Mouse (Mus musculus) heart, postnatal 14 days (tissue): ENCODE data around the gene Wipf2. TPM values are rescaled to one million over a fixed set of nuclear protein-coding genes. Genes with fewer than 3 reads are reported as not detected.
"Not testable (repeated sequence)": the region's sequence is repeated elsewhere in the genome, so short reads cannot be mapped to it uniquely, and the experiment has no call there.

Source experiments
- DNase-seq, 2 experiments: peaks; one replicate each; pipeline ENCODE4 v3.0.0; 2021 to 2022
- intact Hi-C: fragments of 180-260 bp; cut with DNase I; formaldehyde crosslinking; loops from one replicate; pipeline ENCODE4 v1.15.1; 2025
- long read RNA-seq, 2 experiments: library from polyadenylated mRNA; stranded (forward); transcript quantifications; one replicate each; pipeline ENCODE4 v2.0.0; 2021
- total RNA-seq, 2 experiments: library from RNA; stranded (reverse); gene quantifications; 2 replicates each; pipeline ENCODE4 v1.2.3; 2021

The Wipf2 gene
- 10 to 100 TPM in 1 of 2 experiments, 1 to 10 TPM in 1; 8.2 to 10.6 TPM for total RNA-seq
- long read RNA-seq, experiment 1, partial matches to known transcripts, result 1 of 2 reads
- long read RNA-seq, experiment 1, other reads (novel, unspliced or antisense), result 1 of 2 reads
- long read RNA-seq, experiment 2, partial matches to known transcripts, result 0 of 3 reads
- long read RNA-seq, experiment 2, other reads (novel, unspliced or antisense), result 3 of 3 reads

DNA sequence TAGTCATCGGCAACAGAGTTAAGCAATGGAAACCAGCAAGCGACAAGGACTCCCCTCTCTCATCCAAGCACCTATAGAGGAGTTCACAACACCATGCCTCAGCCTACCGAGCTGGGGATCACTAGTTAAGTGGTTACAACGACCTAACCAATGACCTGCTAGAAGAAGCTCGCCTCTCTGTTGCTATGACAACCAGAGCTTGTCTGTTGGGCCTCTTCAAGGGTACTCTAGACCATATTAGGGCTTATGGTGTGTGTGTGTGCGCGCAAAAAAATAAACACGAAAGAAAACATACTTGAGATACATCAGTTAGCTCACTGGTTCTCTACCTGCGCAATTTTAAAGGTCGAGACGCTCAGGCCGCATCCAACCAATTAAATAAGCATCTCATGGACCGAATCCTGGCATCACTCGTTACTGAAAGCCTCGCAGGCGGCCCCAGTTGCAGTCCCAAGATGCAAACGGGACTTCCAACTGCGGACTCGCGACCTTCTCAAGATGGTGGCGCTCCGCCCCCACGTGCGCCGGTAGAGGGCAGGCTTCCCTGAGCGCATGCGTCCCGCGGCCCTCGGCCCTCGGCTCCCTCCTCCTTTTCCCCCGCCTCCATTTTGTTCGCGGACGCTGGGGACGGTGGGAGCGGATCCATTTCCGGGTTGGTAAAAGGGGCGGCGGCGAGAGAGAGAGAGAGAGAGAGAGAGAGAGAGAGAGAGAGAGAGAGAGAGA is at the start of gene Wipf2:
TSS of gene Wipf2 (plus strand) at position 611 of the 723 bp plus-strand sequence.
- intact Hi-C loops, result loop anchor here (5.0 kb wide), 1 partner anchor 104 kb away; no protein-coding TSS in a partner anchor
- peak; percentile 96 to 97 for DNase-seq

- no peak for DNase-seq
- intact Hi-C loops, result no loop called here
These were observed 46.7 kb upstream of the Wipf2 start for GRCm38 (mm10) chr11:98816706-98817239.

- DNase-seq, result no peak
- intact Hi-C loops, result no loop called here
These were observed 42.5 kb upstream of the Wipf2 start for GRCm38 (mm10) chr11:98820968-98821367.

DNA sequence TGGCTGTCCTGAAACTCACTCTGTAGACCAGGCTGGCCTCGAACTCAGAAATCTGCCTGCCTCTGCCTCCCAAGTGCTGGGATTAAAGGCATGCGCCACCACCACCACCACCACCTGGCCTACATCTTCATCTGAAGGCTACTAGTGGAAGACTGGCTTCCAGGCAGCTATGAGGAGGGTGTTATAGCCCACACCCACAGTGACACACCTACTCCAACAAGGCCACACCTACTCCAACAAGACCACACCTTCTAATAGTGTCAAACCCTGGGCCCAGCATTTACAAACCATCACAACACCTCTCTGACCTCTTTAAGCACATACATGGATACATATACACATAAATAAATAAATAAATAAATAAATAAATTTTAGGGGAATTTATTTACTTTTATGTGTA is 37.4 kb upstream of the Wipf2 start:
- intact Hi-C loops, DNase-seq: not testable (repeated sequence)

- DNase-seq, result no peak
- intact Hi-C loops, result loop anchor here (2.0 kb wide), 2 partner anchors 39 to 127 kb away; partner anchors contain the start of gene Csf3
These were observed 35.6 kb upstream of the Wipf2 start for GRCm38 (mm10) chr11:98827877-98828276.

DNA sequence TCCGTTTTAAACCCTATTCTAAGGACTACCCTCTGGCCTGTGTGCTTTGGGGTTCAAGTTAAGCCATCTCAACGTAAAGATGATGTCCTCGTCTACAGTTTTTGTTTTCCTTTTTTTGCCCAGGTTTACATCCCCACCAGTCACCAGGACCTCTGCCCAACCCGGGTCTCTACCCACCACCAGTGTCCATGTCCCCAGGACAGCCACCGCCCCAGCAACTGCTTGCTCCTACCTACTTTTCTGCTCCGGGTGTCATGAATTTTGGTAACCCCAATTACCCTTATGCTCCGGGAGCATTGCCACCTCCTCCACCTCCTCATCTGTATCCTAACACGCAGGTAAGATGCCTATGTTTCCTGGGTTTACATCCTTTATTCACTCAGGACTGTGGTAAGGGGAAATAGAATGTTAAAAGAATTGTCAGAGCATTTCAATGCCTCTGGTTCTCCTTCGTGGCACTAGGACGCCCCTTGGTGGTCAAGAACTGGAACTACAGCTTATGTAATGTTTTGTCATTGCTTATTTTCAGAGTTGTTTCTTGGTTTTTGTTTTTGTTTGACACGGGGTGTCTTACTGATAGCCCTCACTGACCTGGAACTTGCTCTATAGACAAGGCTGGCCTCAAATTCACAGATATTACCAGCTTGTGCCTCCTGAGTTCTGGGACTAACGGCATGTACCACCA is 34.2 kb upstream of the Wipf2 start:
- intact Hi-C loops, result loop anchor here (2.0 kb wide), 2 partner anchors 40 to 128 kb away; partner anchors contain the start of gene Csf3
- peak; percentile 43 to 66 for DNase-seq

- intact Hi-C loops, result loop anchor here (2.0 kb wide), 2 partner anchors 41 to 129 kb away; partner anchors contain the start of gene Csf3
- no peak for DNase-seq
These were observed 33.6 kb upstream of the Wipf2 start for GRCm38 (mm10) chr11:98829875-98830274.

- intact Hi-C loops, result no loop called here
- no peak for DNase-seq
These were observed 28.1 kb upstream of the Wipf2 start for GRCm38 (mm10) chr11:98835296-98835695.

DNA sequence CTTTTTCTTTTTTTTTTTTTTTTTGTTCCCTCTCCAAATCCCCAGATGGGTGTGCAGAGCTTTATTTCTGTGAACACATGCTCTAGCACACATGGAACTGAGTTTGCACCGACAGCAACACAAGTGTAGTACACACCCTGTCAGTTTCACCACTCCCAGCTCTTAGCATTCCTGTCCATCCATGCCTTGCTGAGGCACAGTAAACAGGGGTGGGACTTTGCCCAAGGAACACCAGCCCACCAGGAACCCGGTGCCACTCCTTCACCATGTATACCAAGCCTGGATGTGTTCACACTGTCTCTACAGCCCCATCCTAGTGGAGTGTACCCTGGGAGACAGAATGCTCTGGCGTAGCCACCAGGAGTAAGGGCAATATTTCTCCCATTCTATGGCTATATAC is 27.7 kb upstream of the Wipf2 start:
- intact Hi-C loops, result no loop called here
- DNase-seq, result no peak

DNA sequence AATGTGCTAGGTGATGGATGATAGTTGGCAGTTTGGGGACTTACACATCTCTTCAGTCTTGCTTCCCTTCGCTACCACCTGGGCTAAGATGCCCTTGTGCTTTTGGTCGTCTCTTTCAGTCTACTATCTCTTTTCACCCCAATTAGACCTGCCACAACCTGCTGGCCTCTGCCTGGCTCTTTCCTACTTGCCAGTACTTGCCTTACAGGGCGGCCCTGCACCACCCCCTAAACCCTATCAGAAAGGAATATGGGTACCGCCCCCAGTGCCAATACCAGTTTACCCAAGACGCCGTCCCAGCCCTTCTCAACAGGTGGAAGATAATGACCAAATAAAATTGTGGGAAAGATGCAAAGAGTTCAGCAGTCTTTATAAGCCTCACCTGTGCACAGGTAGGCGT is 27.3 kb upstream of the Wipf2 start:
- intact Hi-C loops, result no loop called here
- DNase-seq, result no peak

DNA sequence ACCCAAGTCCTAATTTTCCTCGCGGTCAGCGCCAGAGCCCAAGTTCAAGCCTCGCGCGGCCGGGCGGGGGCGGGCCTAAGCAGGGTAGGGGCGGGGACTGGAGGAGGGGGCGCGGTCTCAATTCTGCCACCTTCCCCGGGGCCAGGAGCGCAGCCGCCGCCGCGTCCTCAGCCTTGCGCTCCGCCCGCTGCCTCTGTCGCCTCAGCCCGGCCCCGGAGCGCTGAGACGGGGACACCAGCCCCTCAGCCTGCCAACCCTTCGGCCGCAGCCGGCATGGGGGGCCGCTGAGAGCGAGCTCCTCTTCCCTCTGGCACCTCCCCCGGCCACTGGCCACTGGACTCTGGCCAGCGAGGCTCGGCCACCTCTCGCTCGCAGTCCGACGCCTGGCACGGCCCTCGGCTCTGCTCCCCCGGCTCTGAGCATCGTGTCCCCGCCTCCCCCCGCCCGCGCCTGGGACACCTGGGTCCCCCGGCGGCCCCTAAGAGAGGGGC is 26.7 kb upstream of the Wipf2 start, which contains the start of gene Rapgefl1:
TSS of gene Rapgefl1 (plus strand) at position 135 of the 491 bp plus-strand sequence.
- intact Hi-C loops, result no loop called here

GRCm38 (mm10) chr11:98837231-98837704 is 26.2 kb upstream of the Wipf2 start:
- no peak for DNase-seq
- intact Hi-C loops, result no loop called here

More for the DNA sequence above, 26.7 kb upstream of the Wipf2 start, which contains the start of gene Rapgefl1:
- peak; percentile 83 to 87 for DNase-seq

GRCm38 (mm10) chr11:98837917-98838316 is 25.5 kb upstream of the Wipf2 start:
- DNase-seq, result no peak
- intact Hi-C loops, result no loop called here

DNA sequence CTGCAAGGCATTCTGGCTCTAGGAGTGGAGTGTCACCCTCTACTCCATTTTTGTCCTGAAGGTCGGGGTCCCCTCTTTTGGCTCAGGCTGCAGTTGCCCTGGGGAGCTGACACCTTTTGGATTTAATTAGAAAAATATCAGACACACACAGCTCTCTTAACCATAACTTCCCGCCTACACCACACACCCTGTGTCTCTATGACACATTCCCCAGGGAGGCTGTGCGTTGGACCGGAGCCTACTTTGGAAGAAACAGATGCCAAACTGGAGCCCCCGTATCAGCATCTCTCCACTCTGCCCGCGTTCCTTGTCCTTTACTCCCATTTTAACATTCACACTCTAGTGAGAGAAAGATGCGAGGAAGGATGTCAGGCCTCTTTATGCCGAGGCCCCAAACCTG is 24.9 kb upstream of the Wipf2 start:
- DNase-seq, result no peak
- intact Hi-C loops, result no loop called here

DNA sequence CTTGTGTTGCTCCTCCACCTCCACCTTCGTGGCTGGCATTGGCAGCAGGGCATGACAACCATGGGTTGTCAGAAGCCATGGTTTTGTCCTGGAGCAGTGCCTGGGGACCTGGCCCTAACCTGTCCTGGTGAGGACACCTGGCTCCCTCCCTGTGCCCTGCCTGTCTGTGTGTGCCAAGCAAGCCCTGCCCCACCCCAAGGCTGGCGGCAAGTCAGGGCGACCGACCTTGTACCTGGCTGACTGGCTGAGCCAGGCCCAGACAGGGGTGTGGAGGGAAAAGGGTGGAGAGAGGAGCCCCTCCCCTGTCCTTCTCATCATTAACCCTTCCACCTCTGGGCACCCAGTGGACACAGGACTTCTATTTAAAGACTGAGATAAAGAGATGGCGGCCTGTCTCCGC is 24.0 kb upstream of the Wipf2 start:
- intact Hi-C loops, result no loop called here
- no peak for DNase-seq

- DNase-seq, result no peak
- intact Hi-C loops, result no loop called here
These were observed 23.5 kb upstream of the Wipf2 start for GRCm38 (mm10) chr11:98839897-98840296.

GRCm38 (mm10) chr11:98846016-98846415 is 17.4 kb upstream of the Wipf2 start:
- intact Hi-C loops, result no loop called here
- no peak for DNase-seq

DNA sequence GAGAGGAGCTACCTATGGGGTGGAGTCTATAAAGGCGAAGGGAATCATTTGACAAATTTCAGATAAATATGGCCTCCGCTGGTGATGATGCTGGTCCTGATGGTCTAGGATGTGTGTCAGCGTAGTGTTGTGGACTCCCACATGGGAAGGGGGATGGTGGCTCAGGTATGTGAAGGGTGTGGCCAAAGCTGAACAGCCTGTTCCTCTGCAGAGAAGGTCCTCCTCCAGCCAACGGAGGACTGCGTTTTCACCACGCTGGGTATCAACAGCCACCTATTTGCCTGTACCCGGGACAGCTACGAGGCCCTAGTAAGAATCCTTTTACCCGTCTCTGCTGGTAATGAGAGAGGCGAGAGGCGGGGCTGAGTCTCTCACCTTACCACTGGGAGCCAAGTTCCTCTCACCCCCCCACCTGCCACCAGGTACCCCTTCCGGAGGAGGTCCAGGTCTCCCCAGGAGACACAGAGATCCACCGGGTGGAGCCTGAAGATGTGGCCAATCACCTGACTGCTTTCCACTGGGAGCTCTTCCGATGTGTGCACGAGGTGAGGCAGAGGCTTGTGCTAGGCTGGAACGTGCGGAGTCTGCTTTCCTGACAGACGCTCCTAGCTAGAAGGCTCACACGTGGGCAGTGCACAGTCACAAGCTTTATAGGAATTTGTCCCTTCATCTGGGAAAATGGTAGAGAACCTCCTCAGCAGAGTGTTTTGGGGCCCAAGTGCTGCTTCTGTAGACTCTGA is 16.4 kb upstream of the Wipf2 start:
- DNase-seq, result no peak
- intact Hi-C loops, result no loop called here

- intact Hi-C loops, result no loop called here
- DNase-seq, result no peak
These were observed 14.1 kb upstream of the Wipf2 start for GRCm38 (mm10) chr11:98849196-98849894.
